ENCODE assay signal across 8 mouse cellular contexts in genomic region chr5:125177481-125178134, GRCm38 (mm10). TPM values are rescaled to one million over a fixed set of nuclear protein-coding genes. Genes with fewer than 3 reads are reported as not detected.
DNase-seq lines count a peak whose midpoint lies in the region; ATAC-seq lines count a peak whose summit lies in the region.

No protein-coding gene starts in this region.

- peak overlapping the region; percentile 70 for H3K4me2 ChIP-seq in hindbrain, embryonic 12.5 days (replicated peaks)

- H3K36me3 ChIP-seq in hindbrain, embryonic 12.5 days: no peaks in the 10 kb centered on the region

- WGBS in hindbrain, embryonic 12.5 days: 2% methylated on average over 43 of the region's 44 CpGs

- peak overlapping the region; percentile 89 for H3K4me3 ChIP-seq in hindbrain, embryonic 12.5 days

- H3K27me3 ChIP-seq in hindbrain, embryonic 12.5 days: no peaks in the 10 kb centered on the region

- peak; percentile 43 for ATAC-seq in hindbrain, embryonic 12.5 days (ENCODE audit: low FRiP score)

- peaks cover 57% of the 10 kb centered on the region for H3K4me1 ChIP-seq in hindbrain, embryonic 12.5 days

- no peaks in the 10 kb centered on the region for H3K9me3 ChIP-seq in hindbrain, embryonic 12.5 days (replicated peaks)

- DNase-seq in MEL-GATA-1-ER (ENCODE audit: extremely low read depth, low read depth): peak; percentile 42
- peak; percentile 72 for DNase-seq in c-Kit-positive CD71-positive TER-119-positive erythroid progenitor cells, embryonic 14.5 days (ENCODE audit: low spot score)
- peak; percentile 72 to 76 for DNase-seq in frontal cortex, postnatal 14 days (ENCODE audit: low spot score in 2 of 2)
- DNase-seq in layer of hippocampus, postnatal 36 days: peak; percentile 80 to 82
- peak; percentile 82 for DNase-seq in lung, postnatal 14 days
- peak; percentile 85 for DNase-seq in retina, postnatal 1 day
- DNase-seq in urinary bladder, postnatal 14 days (ENCODE audit: low spot score): peak; percentile 83

- peak overlapping the region; percentile 96 for H3K9ac ChIP-seq in hindbrain, embryonic 12.5 days

- H3K27ac ChIP-seq in hindbrain, embryonic 12.5 days: peak overlapping the region; percentile 91

RNA-seq across cellular contexts. Expression of gene Ncor2, which starts 1.4 kb away (rescaled TPM):
- polyA plus RNA-seq in hindbrain, embryonic 12.5 days (2016; fragmentation: Nextera tagmentation; extraction: Ambion mirVana): 30.2 and 31.0 TPM in 2 replicates
- total RNA-seq in layer of hippocampus, postnatal 36 days (2021): 100 to 1,000 TPM; 266 to 300 TPM

Comparison
In these comparisons a context has a peak if more than half of its experiments do, and no peak if none do; other contexts are left out.
1. Peak in every context shown above with its lines: DNase-seq, ATAC-seq, H3K4me3 ChIP-seq and H3K27ac ChIP-seq.